Mouse (Mus musculus): ENCODE measurements around the gene Nck1. TPM values are rescaled to one million over a fixed set of nuclear protein-coding genes. Genes with fewer than 3 reads are reported as not detected.

The Nck1 gene
- polyA plus RNA-seq, 1 experiment from 2014 or later, result 62.8 TPM

DNA sequence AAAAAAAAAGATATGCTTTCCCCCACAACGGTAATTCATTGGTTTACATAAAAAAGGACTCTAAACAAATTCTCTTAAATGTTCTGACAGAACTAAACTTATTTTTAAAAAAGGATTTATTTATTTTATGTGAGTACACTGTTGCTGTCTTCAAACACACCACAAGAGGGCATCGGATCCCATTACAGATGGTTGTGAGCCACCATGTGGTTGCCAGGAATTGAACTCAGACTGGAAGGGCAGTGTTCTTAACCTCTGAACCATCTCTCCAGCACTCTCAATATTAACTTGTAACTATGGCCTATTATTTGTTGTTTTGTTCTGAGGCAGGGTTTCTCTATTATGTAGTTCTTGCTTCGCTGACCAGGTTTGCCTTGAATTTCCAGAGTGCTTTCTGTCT lies 25.9 kb downstream of the Nck1 start:
- Histone ChIP-seq H3K4me3 (ENCODE audit: low read depth, low read length) (no peak overlapping the region), H3K27ac (ENCODE audit: low read depth, low read length) (no peak overlapping the region), H3K27me3 (ENCODE audit: control insufficient read depth, insufficient read depth, low read length) (no peaks in the 10 kb centered on the region), H3K9ac (replicated peaks; ENCODE audit: low read depth, low read length) (no peak overlapping the region), H3K4me2 (ENCODE audit: low read depth, low read length) (no peak overlapping the region), H3K36me3 (ENCODE audit: control insufficient read depth, insufficient read depth, low read length) (no peaks in the 10 kb centered on the region), H3K4me1 (ENCODE audit: control insufficient read depth, insufficient read depth, low read length) (no peaks in the 10 kb centered on the region), H3K9me3 (ENCODE audit: control insufficient read depth, low read length) (no peaks in the 10 kb centered on the region)
- ATAC-seq (ENCODE audit: low read depth), result no peak
- WGBS, result 92% methylated on average over 3 of the region's 3 CpGs

DNA sequence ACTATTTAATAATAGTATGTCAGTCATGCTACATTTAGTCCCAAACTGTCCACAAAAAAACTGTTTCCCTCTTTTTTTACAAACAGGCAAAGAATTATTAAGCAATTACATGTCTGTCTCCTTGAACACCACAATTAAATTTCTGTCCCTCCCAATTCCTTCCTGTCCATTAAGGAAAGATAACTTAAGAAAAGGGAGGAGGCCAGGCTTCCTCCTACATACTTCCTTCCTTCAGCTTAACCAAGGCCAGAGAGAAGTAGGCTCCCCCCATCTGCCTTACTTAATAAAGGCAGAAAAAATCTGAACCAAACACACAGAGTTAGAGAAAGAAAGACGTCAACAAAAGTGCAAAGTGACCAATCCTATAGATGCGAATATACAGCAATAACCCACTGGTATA lies 38.4 kb downstream of the Nck1 start:
- ATAC-seq (ENCODE audit: low read depth), result no peak
- no peaks in the 10 kb centered on the region for H3K9me3 ChIP-seq (ENCODE audit: control insufficient read depth, low read length)
- 89% methylated on average over 2 of the region's 2 CpGs for WGBS

GRCm38 (mm10) chr9:100506652-100507051 lies 39.3 kb downstream of the Nck1 start:
- Histone ChIP-seq H3K4me2 (ENCODE audit: low read depth, low read length) (no peak overlapping the region), H3K9ac (replicated peaks; ENCODE audit: low read depth, low read length) (no peak overlapping the region), H3K9me3 (ENCODE audit: control insufficient read depth, low read length) (no peaks in the 10 kb centered on the region), H3K4me3 (ENCODE audit: low read depth, low read length) (no peak overlapping the region), H3K27ac (ENCODE audit: low read depth, low read length) (no peak overlapping the region), H3K27me3 (ENCODE audit: control insufficient read depth, insufficient read depth, low read length) (no peaks in the 10 kb centered on the region), H3K36me3 (ENCODE audit: control insufficient read depth, insufficient read depth, low read length) (no peaks in the 10 kb centered on the region), H3K4me1 (ENCODE audit: control insufficient read depth, insufficient read depth, low read length) (no peaks in the 10 kb centered on the region)
- 65% methylated on average over 2 of the region's 2 CpGs for WGBS
- ATAC-seq (ENCODE audit: low read depth), result no peak

More for the DNA sequence above, 38.4 kb downstream of the Nck1 start:
- Histone ChIP-seq H3K4me1 (ENCODE audit: control insufficient read depth, insufficient read depth, low read length) (no peaks in the 10 kb centered on the region), H3K4me2 (ENCODE audit: low read depth, low read length) (no peak overlapping the region), H3K9ac (replicated peaks; ENCODE audit: low read depth, low read length) (no peak overlapping the region), H3K36me3 (ENCODE audit: control insufficient read depth, insufficient read depth, low read length) (no peaks in the 10 kb centered on the region), H3K4me3 (ENCODE audit: low read depth, low read length) (no peak overlapping the region), H3K27ac (ENCODE audit: low read depth, low read length) (no peak overlapping the region), H3K27me3 (ENCODE audit: control insufficient read depth, insufficient read depth, low read length) (no peaks in the 10 kb centered on the region)

DNA sequence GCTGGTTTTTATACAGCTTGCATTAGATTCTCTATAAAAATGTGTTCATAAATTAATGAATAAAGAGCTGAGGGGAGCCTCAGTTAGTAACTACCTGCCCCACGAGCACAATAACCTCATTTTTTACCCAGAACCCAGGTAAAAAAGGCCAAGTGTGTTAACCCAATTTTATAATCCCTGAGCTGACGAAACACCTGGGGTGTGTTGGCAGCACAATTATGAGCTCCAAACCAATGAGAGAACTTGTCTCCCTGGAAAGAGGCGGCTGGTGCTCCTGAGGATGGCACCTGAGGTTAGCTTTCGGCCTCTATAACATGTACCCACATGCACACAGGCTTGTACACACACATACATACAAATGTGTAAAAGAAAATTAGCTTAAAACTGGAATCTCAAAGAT lies 40.4 kb downstream of the Nck1 start:
- no peaks in the 10 kb centered on the region for H3K9me3 ChIP-seq (ENCODE audit: control insufficient read depth, low read length)
- no peak overlapping the region for H3K9ac ChIP-seq (replicated peaks; ENCODE audit: low read depth, low read length)
- no peak for ATAC-seq (ENCODE audit: low read depth)
- H3K27me3 ChIP-seq (ENCODE audit: control insufficient read depth, insufficient read depth, low read length), result no peaks in the 10 kb centered on the region
- no peaks in the 10 kb centered on the region for H3K4me1 ChIP-seq (ENCODE audit: control insufficient read depth, insufficient read depth, low read length)
- H3K4me3 ChIP-seq (ENCODE audit: low read depth, low read length), result no peak overlapping the region
- no peak overlapping the region for H3K4me2 ChIP-seq (ENCODE audit: low read depth, low read length)
- H3K27ac ChIP-seq (ENCODE audit: low read depth, low read length), result no peak overlapping the region
- 90% methylated on average over 4 of the region's 4 CpGs for WGBS
- no peaks in the 10 kb centered on the region for H3K36me3 ChIP-seq (ENCODE audit: control insufficient read depth, insufficient read depth, low read length)

- no peak for ATAC-seq (ENCODE audit: low read depth)
- no peaks in the 10 kb centered on the region for H3K9me3 ChIP-seq (ENCODE audit: control insufficient read depth, low read length)
- no peaks in the 10 kb centered on the region for H3K36me3 ChIP-seq (ENCODE audit: control insufficient read depth, insufficient read depth, low read length)
- 93% methylated on average over 5 of the region's 5 CpGs for WGBS
- H3K27ac ChIP-seq (ENCODE audit: low read depth, low read length), result no peak overlapping the region
- no peaks in the 10 kb centered on the region for H3K27me3 ChIP-seq (ENCODE audit: control insufficient read depth, insufficient read depth, low read length)
- H3K4me3 ChIP-seq (ENCODE audit: low read depth, low read length), result no peak overlapping the region
- no peak overlapping the region for H3K9ac ChIP-seq (replicated peaks; ENCODE audit: low read depth, low read length)
- H3K4me2 ChIP-seq (ENCODE audit: low read depth, low read length), result no peak overlapping the region
- H3K4me1 ChIP-seq (ENCODE audit: control insufficient read depth, insufficient read depth, low read length), result no peaks in the 10 kb centered on the region
These were observed 52.2 kb downstream of the Nck1 start for GRCm38 (mm10) chr9:100493611-100494261.

GRCm38 (mm10) chr9:100491424-100491823 lies 54.5 kb downstream of the Nck1 start:
- Histone ChIP-seq H3K4me1 (ENCODE audit: control insufficient read depth, insufficient read depth, low read length) (no peaks in the 10 kb centered on the region), H3K9me3 (ENCODE audit: control insufficient read depth, low read length) (no peaks in the 10 kb centered on the region), H3K4me2 (ENCODE audit: low read depth, low read length) (no peak overlapping the region), H3K36me3 (ENCODE audit: control insufficient read depth, insufficient read depth, low read length) (no peaks in the 10 kb centered on the region), H3K27me3 (ENCODE audit: control insufficient read depth, insufficient read depth, low read length) (no peaks in the 10 kb centered on the region), H3K4me3 (ENCODE audit: low read depth, low read length) (no peak overlapping the region), H3K27ac (ENCODE audit: low read depth, low read length) (no peak overlapping the region), H3K9ac (replicated peaks; ENCODE audit: low read depth, low read length) (no peak overlapping the region)
- ATAC-seq (ENCODE audit: low read depth), result no peak
- 93% methylated on average over 1 of the region's 1 CpGs for WGBS

GRCm38 (mm10) chr9:100488969-100489368 lies 57.0 kb downstream of the Nck1 start:
- Histone ChIP-seq H3K36me3 (ENCODE audit: control insufficient read depth, insufficient read depth, low read length) (no peaks in the 10 kb centered on the region), H3K4me3 (ENCODE audit: low read depth, low read length) (no peak overlapping the region), H3K27ac (ENCODE audit: low read depth, low read length) (no peak overlapping the region), H3K9me3 (ENCODE audit: control insufficient read depth, low read length) (no peaks in the 10 kb centered on the region), H3K4me2 (ENCODE audit: low read depth, low read length) (no peak overlapping the region), H3K27me3 (ENCODE audit: control insufficient read depth, insufficient read depth, low read length) (no peaks in the 10 kb centered on the region), H3K4me1 (ENCODE audit: control insufficient read depth, insufficient read depth, low read length) (no peaks in the 10 kb centered on the region), H3K9ac (replicated peaks; ENCODE audit: low read depth, low read length) (no peak overlapping the region)
- no peak for ATAC-seq (ENCODE audit: low read depth)
- 96% methylated on average over 6 of the region's 6 CpGs for WGBS

DNA sequence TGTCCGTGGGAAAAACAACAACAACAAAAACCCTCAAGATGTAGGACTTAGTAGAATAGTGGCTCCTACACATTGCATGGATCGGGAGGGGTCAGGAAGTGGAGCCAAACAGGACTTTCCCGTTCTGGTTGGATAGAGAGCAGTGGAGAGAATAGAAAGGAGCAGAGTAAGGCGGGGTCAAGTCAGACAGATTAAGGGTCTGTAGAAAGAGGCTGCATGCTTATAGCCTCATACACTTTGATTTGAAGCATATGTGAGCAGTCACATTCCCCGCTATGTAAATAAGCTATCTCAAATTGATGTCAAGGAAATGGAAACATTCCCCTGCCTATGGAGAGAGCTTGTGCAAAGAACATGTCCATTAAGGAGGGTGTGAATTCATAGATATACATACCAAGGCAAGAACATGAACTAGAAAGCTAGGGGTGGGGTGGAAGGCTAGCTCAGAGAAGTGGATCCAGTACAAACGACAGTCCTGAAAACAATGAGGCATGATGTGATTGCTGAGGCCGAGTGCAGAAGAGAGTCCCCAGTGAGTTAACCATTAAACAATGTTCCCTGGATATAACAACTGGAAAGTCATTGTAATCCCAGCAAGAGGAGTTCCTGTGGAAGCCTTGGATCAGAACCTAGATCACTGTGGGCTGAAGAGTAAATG lies 57.7 kb downstream of the Nck1 start:
- H3K36me3 ChIP-seq (ENCODE audit: control insufficient read depth, insufficient read depth, low read length), result no peaks in the 10 kb centered on the region
- no peaks in the 10 kb centered on the region for H3K9me3 ChIP-seq (ENCODE audit: control insufficient read depth, low read length)
- 69% methylated on average over 7 of the region's 7 CpGs for WGBS
- H3K4me2 ChIP-seq (ENCODE audit: low read depth, low read length), result no peak overlapping the region
- H3K4me1 ChIP-seq (ENCODE audit: control insufficient read depth, insufficient read depth, low read length), result no peaks in the 10 kb centered on the region
- no peak overlapping the region for H3K9ac ChIP-seq (replicated peaks; ENCODE audit: low read depth, low read length)
- no peak overlapping the region for H3K27ac ChIP-seq (ENCODE audit: low read depth, low read length)
- ATAC-seq (ENCODE audit: low read depth), result no peak
- no peaks in the 10 kb centered on the region for H3K27me3 ChIP-seq (ENCODE audit: control insufficient read depth, insufficient read depth, low read length)
- H3K4me3 ChIP-seq (ENCODE audit: low read depth, low read length), result no peak overlapping the region

GRCm38 (mm10) chr9:100486431-100486830 lies 59.5 kb downstream of the Nck1 start, which contains the start of gene Il20rb:
Gene Il20rb, minus strand, starts transcription at chr9:100486788.
- 85% methylated on average over 5 of the region's 5 CpGs for WGBS
- H3K36me3 ChIP-seq (ENCODE audit: control insufficient read depth, insufficient read depth, low read length), result no peaks in the 10 kb centered on the region

More at GRCm38 (mm10) chr9:100486431-100486830, 59.5 kb downstream of the Nck1 start, which contains the start of gene Il20rb:
- Histone ChIP-seq H3K4me1 (ENCODE audit: control insufficient read depth, insufficient read depth, low read length) (no peaks in the 10 kb centered on the region), H3K9me3 (ENCODE audit: control insufficient read depth, low read length) (no peaks in the 10 kb centered on the region), H3K27ac (ENCODE audit: low read depth, low read length) (no peak within 1 kb of the TSS), H3K4me3 (ENCODE audit: low read depth, low read length) (no peak within 1 kb of the TSS), H3K9ac (replicated peaks; ENCODE audit: low read depth, low read length) (no peak within 1 kb of the TSS), H3K27me3 (ENCODE audit: control insufficient read depth, insufficient read depth, low read length) (no peaks in the 10 kb centered on the region), H3K4me2 (ENCODE audit: low read depth, low read length) (no peak within 1 kb of the TSS)
- no peak for ATAC-seq (ENCODE audit: low read depth)

All from neural tube, embryonic 14.5 days (tissue).